Mouse (Mus musculus): ENCODE measurements at regions not wholly inside any gene's neighbourhood (a gene's known extent, or its start where the extent isn't known, plus 50 kb on each side); places are given as distances from the start of the nearest gene placed in this dataset.

GRCm38 (mm10) chr6:117607023-117607422, 234.0 kb upstream of the Zfp637 start:
- 80% methylated on average over 5 of the region's 5 CpGs for whole genome bisulfite sequencing
- Histone ChIP-seq H3K9me3 (no peaks in the 10 kb centered on the region; the same call in 1 of the 2 replicates), H3K4me1 (no peaks in the 10 kb centered on the region), H3K27ac (no peak overlapping the region), H3K4me3 (no peak overlapping the region), H3K36me3 (replicated peaks) (no peaks in the 10 kb centered on the region), H3K27me3 (replicated peaks) (no peaks in the 10 kb centered on the region), H3K4me2 (no peak overlapping the region), H3K9ac (no peak overlapping the region)
- ATAC-seq (replicated peaks): no peak

- Histone ChIP-seq H3K4me1 (no peaks in the 10 kb centered on the region), H3K9ac (no peak overlapping the region), H3K36me3 (replicated peaks) (no peaks in the 10 kb centered on the region), H3K9me3 (no peaks in the 10 kb centered on the region; the same call in 1 of the 2 replicates), H3K4me3 (no peak overlapping the region), H3K4me2 (no peak overlapping the region), H3K27ac (no peak overlapping the region), H3K27me3 (replicated peaks) (no peaks in the 10 kb centered on the region)
- no peak for ATAC-seq (replicated peaks)
- 84% methylated on average over 11 of the region's 11 CpGs for WGBS
Measured at GRCm38 (mm10) chr6:117609476-117610404, 231.2 kb upstream of the Zfp637 start.

GRCm38 (mm10) chr6:117611281-117611680, 229.7 kb upstream of the Zfp637 start:
- H3K4me2 ChIP-seq: no peak overlapping the region
- WGBS: 93% methylated on average over 10 of the region's 10 CpGs
- no peak for ATAC-seq (replicated peaks)
- no peak overlapping the region for H3K9ac ChIP-seq
- no peaks in the 10 kb centered on the region; the same call in 1 of the 2 replicates for H3K9me3 ChIP-seq
- H3K27ac ChIP-seq: no peak overlapping the region
- no peaks in the 10 kb centered on the region for H3K4me1 ChIP-seq
- H3K36me3 ChIP-seq (replicated peaks): no peaks in the 10 kb centered on the region
- H3K27me3 ChIP-seq (replicated peaks): no peaks in the 10 kb centered on the region
- no peak overlapping the region for H3K4me3 ChIP-seq

- no peak overlapping the region for H3K4me2 ChIP-seq
- no peak for ATAC-seq (replicated peaks)
- no peak overlapping the region for H3K4me3 ChIP-seq
- H3K36me3 ChIP-seq (replicated peaks): no peaks in the 10 kb centered on the region
- H3K27ac ChIP-seq: no peak overlapping the region
- H3K27me3 ChIP-seq (replicated peaks): no peaks in the 10 kb centered on the region
- no peaks in the 10 kb centered on the region for H3K4me1 ChIP-seq
- no peak overlapping the region for H3K9ac ChIP-seq
- 94% methylated on average over 8 of the region's 8 CpGs for whole genome bisulfite sequencing
- no peaks in the 10 kb centered on the region; the same call in 1 of the 2 replicates for H3K9me3 ChIP-seq
Measured at GRCm38 (mm10) chr6:117611965-117612364, 229.0 kb upstream of the Zfp637 start.

GRCm38 (mm10) chr6:117612421-117612820, 228.6 kb upstream of the Zfp637 start:
- Histone ChIP-seq H3K27me3 (replicated peaks) (no peaks in the 10 kb centered on the region), H3K9me3 (no peaks in the 10 kb centered on the region; the same call in 1 of the 2 replicates), H3K27ac (no peak overlapping the region), H3K4me1 (no peaks in the 10 kb centered on the region), H3K4me3 (no peak overlapping the region), H3K36me3 (replicated peaks) (no peaks in the 10 kb centered on the region), H3K4me2 (no peak overlapping the region), H3K9ac (no peak overlapping the region)
- ATAC-seq (replicated peaks): no peak
- 85% methylated on average over 8 of the region's 8 CpGs for WGBS

GRCm38 (mm10) chr6:117613656-117614350, 227.2 kb upstream of the Zfp637 start:
- Histone ChIP-seq H3K9ac (no peak overlapping the region), H3K36me3 (replicated peaks) (no peaks in the 10 kb centered on the region), H3K27ac (no peak overlapping the region), H3K4me1 (no peaks in the 10 kb centered on the region), H3K4me2 (no peak overlapping the region), H3K9me3 (no peaks in the 10 kb centered on the region), H3K27me3 (replicated peaks) (no peaks in the 10 kb centered on the region), H3K4me3 (no peak overlapping the region)
- 78% methylated on average over 11 of the region's 11 CpGs for WGBS
- ATAC-seq (replicated peaks): no peak

- no peaks in the 10 kb centered on the region for H3K27me3 ChIP-seq (replicated peaks)
- H3K4me2 ChIP-seq: no peak overlapping the region
- H3K9ac ChIP-seq: no peak overlapping the region
- no peak overlapping the region for H3K27ac ChIP-seq
- no peak for ATAC-seq (replicated peaks)
- WGBS: 82% methylated on average over 6 of the region's 6 CpGs
- H3K9me3 ChIP-seq: no peaks in the 10 kb centered on the region
- H3K4me3 ChIP-seq: no peak overlapping the region
- no peaks in the 10 kb centered on the region for H3K36me3 ChIP-seq (replicated peaks)
- no peaks in the 10 kb centered on the region for H3K4me1 ChIP-seq
Measured at GRCm38 (mm10) chr6:117614386-117614785, 226.6 kb upstream of the Zfp637 start.

GRCm38 (mm10) chr6:117617168-117617567, 223.8 kb upstream of the Zfp637 start:
- Histone ChIP-seq H3K9ac (no peak overlapping the region), H3K4me3 (no peak overlapping the region), H3K4me2 (no peak overlapping the region), H3K27me3 (replicated peaks) (no peaks in the 10 kb centered on the region), H3K9me3 (no peaks in the 10 kb centered on the region), H3K4me1 (no peaks in the 10 kb centered on the region), H3K27ac (no peak overlapping the region), H3K36me3 (replicated peaks) (no peaks in the 10 kb centered on the region)
- ATAC-seq (replicated peaks): no peak
- WGBS: 93% methylated on average over 6 of the region's 6 CpGs

GRCm38 (mm10) chr6:117617951-117618350, 223.0 kb upstream of the Zfp637 start:
- Histone ChIP-seq H3K9me3 (no peaks in the 10 kb centered on the region), H3K27me3 (replicated peaks) (no peaks in the 10 kb centered on the region), H3K4me1 (no peaks in the 10 kb centered on the region), H3K27ac (no peak overlapping the region), H3K4me2 (no peak overlapping the region), H3K36me3 (replicated peaks) (no peaks in the 10 kb centered on the region), H3K4me3 (no peak overlapping the region), H3K9ac (no peak overlapping the region)
- ATAC-seq (replicated peaks): no peak
- WGBS: 82% methylated on average over 4 of the region's 4 CpGs

GRCm38 (mm10) chr6:117619606-117620005, 221.4 kb upstream of the Zfp637 start:
- Histone ChIP-seq H3K9ac (no peak overlapping the region), H3K9me3 (no peaks in the 10 kb centered on the region), H3K4me2 (no peak overlapping the region), H3K4me3 (no peak overlapping the region), H3K27me3 (replicated peaks) (no peaks in the 10 kb centered on the region), H3K4me1 (no peaks in the 10 kb centered on the region), H3K27ac (no peak overlapping the region), H3K36me3 (replicated peaks) (no peaks in the 10 kb centered on the region)
- no peak for ATAC-seq (replicated peaks)
- 68% methylated on average over 2 of the region's 2 CpGs for WGBS

- H3K9me3 ChIP-seq: no peaks in the 10 kb centered on the region
- no peak overlapping the region for H3K9ac ChIP-seq
- H3K36me3 ChIP-seq (replicated peaks): no peaks in the 10 kb centered on the region
- H3K4me3 ChIP-seq: no peak overlapping the region
- H3K27me3 ChIP-seq (replicated peaks): no peaks in the 10 kb centered on the region
- H3K4me2 ChIP-seq: no peak overlapping the region
- WGBS: 84% methylated on average over 6 of the region's 6 CpGs
- H3K27ac ChIP-seq: no peak overlapping the region
- no peak for ATAC-seq (replicated peaks)
- no peaks in the 10 kb centered on the region for H3K4me1 ChIP-seq
Measured at GRCm38 (mm10) chr6:117622446-117622845, 218.5 kb upstream of the Zfp637 start.

- H3K4me2 ChIP-seq: no peak overlapping the region
- H3K9me3 ChIP-seq: no peaks in the 10 kb centered on the region
- H3K4me3 ChIP-seq: no peak overlapping the region
- H3K9ac ChIP-seq: no peak overlapping the region
- no peak overlapping the region for H3K27ac ChIP-seq
- H3K27me3 ChIP-seq (replicated peaks): no peaks in the 10 kb centered on the region
- no peaks in the 10 kb centered on the region for H3K4me1 ChIP-seq
- no peak for ATAC-seq (replicated peaks)
- no peaks in the 10 kb centered on the region for H3K36me3 ChIP-seq (replicated peaks)
Measured at GRCm38 (mm10) chr6:117622946-117623345, 218.0 kb upstream of the Zfp637 start.
